In genomic region chr6:93445124-93445523, GRCm38 (mm10) we compare ENCODE assay signal across 8 mouse cellular contexts.
A peak's percentile ranks its signal among the peaks of the same experiment; 100 is the strongest.
DNase-seq lines count a peak whose midpoint lies in the region; ATAC-seq and TF ChIP-seq lines count a peak whose summit lies in the region.

No protein-coding gene starts in this region.

- no peaks in the 10 kb centered on the region for H3K9me3 ChIP-seq in lung, embryonic 14.5 days (ENCODE audit: low read depth, low read length)
- no peaks in the 10 kb centered on the region for H3K9me3 ChIP-seq in midbrain, embryonic 10.5 days (replicated peaks)

- 59% methylated on average over 5 of the region's 5 CpGs for WGBS in lung, embryonic 14.5 days
- WGBS in midbrain, embryonic 10.5 days = 64% methylated on average over 5 of the region's 5 CpGs

- no peaks in the 10 kb centered on the region for H3K4me1 ChIP-seq in brown adipose tissue, adult 24 weeks (ENCODE audit: control insufficient read depth, insufficient read depth, insufficient read length, low read length)
- no peaks in the 10 kb centered on the region for H3K4me1 ChIP-seq in lung, embryonic 14.5 days (ENCODE audit: insufficient read depth)
- H3K4me1 ChIP-seq in midbrain, embryonic 10.5 days = peaks cover 13% of the 10 kb centered on the region

- H3K27me3 ChIP-seq in lung, embryonic 14.5 days (ENCODE audit: insufficient read depth, low read length) = no peaks in the 10 kb centered on the region
- H3K27me3 ChIP-seq in midbrain, embryonic 10.5 days (ENCODE audit: low read depth, poor library complexity, severe bottlenecking) = no peaks in the 10 kb centered on the region

- peak; percentile 83 for TF ChIP-seq CTCF in layer of hippocampus, adult 2 months (conservative IDR thresholded peaks at IDR 0.05)
- TF ChIP-seq CTCF in lung, embryonic 14.5 days (IDR thresholded peaks at IDR 0.05; ENCODE audit: low read depth) = peak; percentile 52

- DNase-seq in adrenal gland, adult 2 months = peak; percentile 25
- no peak for DNase-seq in adrenal gland, postnatal 4 days (ENCODE audit: low spot score in 2 of 2)
- peak; percentile 23 to 29 for DNase-seq in layer of hippocampus, adult 2 months (ENCODE audit: low spot score in 2 of 2)
- DNase-seq in layer of hippocampus, adult 8-10 months (ENCODE audit: low spot score in 2 of 2) = no peak
- peak; percentile 82 for DNase-seq in lung, embryonic 14.5 days
- no peak for DNase-seq in spleen, postnatal 14 days (ENCODE audit: low spot score in 2 of 2)
- no peak for DNase-seq in midbrain, embryonic 10.5 days (ENCODE audit: low spot score)

- H3K27ac ChIP-seq in layer of hippocampus, adult 2 months = no peak overlapping the region
- peak overlapping the region; percentile 85 for H3K27ac ChIP-seq in brown adipose tissue, adult 24 weeks (replicated peaks; ENCODE audit: low read depth, low read length)
- no peak overlapping the region for H3K27ac ChIP-seq in lung, embryonic 14.5 days (ENCODE audit: low read depth)
- H3K27ac ChIP-seq in midbrain, embryonic 10.5 days (replicated peaks) = no peak overlapping the region

- ATAC-seq in lung, embryonic 14.5 days (ENCODE audit: insufficient read depth) = no peak

- H3K36me3 ChIP-seq in lung, embryonic 14.5 days (ENCODE audit: insufficient read depth) = no peaks in the 10 kb centered on the region
- no peaks in the 10 kb centered on the region for H3K36me3 ChIP-seq in midbrain, embryonic 10.5 days

- peak overlapping the region; percentile 1; the same call in 1 of the 2 replicates for H3K4me2 ChIP-seq in lung, embryonic 14.5 days

- no peak overlapping the region for H3K4me3 ChIP-seq in layer of hippocampus, adult 2 months
- H3K4me3 ChIP-seq in brown adipose tissue, adult 24 weeks (ENCODE audit: insufficient read depth, low read depth, low read length) = 0 out of 2 replicates have a peak overlapping the region, but pooled peaks have one; percentile 18
- no peak overlapping the region for H3K4me3 ChIP-seq in lung, embryonic 14.5 days (ENCODE audit: low read depth, low read length)
- no peak overlapping the region for H3K4me3 ChIP-seq in midbrain, embryonic 10.5 days

- no peak overlapping the region for H3K9ac ChIP-seq in lung, embryonic 14.5 days

Comparison
In these comparisons a context has a peak if more than half of its experiments do, and no peak if none do; other contexts are left out.
1. DNase-seq: peak in adrenal gland, adult 2 months (single experiment), layer of hippocampus, adult 2 months (2 of 2) and lung, embryonic 14.5 days (single experiment); none in adrenal gland, postnatal 4 days (0 of 2), layer of hippocampus, adult 8-10 months (0 of 2), spleen, postnatal 14 days (0 of 2) and midbrain, embryonic 10.5 days (single experiment).